Mouse (Mus musculus) G1E-ER4 (cell line): ENCODE results near the gene Gm28891. TPM values are rescaled to one million over a fixed set of nuclear protein-coding genes. Genes with fewer than 3 reads are reported as not detected.
"Not testable (repeated sequence)": the region's sequence is repeated elsewhere in the genome, so short reads cannot be mapped to it uniquely, and the experiment has no call there.

ENCODE experiments used
- GATA1 ChIP-seq: IDR thresholded peaks from one replicate; pipeline ENCODE4 v1.8.0; 2012; ENCODE audit warnings: low read length, inconsistent platforms
- polyA plus RNA-seq: library from polyadenylated mRNA; stranded (reverse); fragments of >175 nt; gene quantifications from 2 replicates; pipeline ENCODE4 v1.2.3, GENCODE M21; 2012

The Gm28891 gene
- not detected in 2 replicates for polyA plus RNA-seq

GRCm38 (mm10) chrY:60240902-60241301, at the start of gene Gm28891:
Gene Gm28891 (plus strand): TSS chrY:60241202.
- TF ChIP-seq GATA1: not testable (repeated sequence)
